Mouse (Mus musculus): ENCODE data around the gene Agl. TPM values are rescaled to one million over a fixed set of nuclear protein-coding genes. Genes with fewer than 3 reads are reported as not detected.
A peak's percentile ranks its signal among the peaks of the same experiment; 100 is the strongest.
"Not testable (repeated sequence)": the region's sequence is repeated elsewhere in the genome, so short reads cannot be mapped to it uniquely, and the experiment has no call there.

Agl gene
- polyA plus RNA-seq, 1 experiment from 2014 or later: 10.7 TPM

DNA sequence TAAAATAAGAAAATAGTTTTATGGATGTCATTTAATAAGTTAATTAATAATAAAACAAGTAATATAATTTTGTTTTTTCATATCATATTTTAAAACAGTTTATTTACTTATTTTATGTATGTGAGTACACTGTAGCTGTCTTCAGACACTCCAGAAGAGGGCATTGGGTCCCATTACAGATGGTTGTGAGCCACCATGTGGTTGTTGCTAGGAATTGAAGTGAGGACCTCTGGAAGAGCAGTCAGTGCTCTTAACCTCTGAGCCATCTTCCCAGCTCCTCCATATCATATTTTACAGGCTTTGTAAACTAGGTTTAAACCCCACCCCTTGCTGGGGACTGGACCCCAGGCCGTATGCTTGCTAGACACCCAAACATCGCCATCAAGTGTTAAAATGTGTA, 36.4 kb downstream of the Agl start:
- H3K9me3 ChIP-seq: no peaks in the 10 kb centered on the region
- H3K27me3 ChIP-seq (ENCODE audit: insufficient read depth, poor library complexity, severe bottlenecking): no peaks in the 10 kb centered on the region
- no peak overlapping the region for H3K4me3 ChIP-seq
- WGBS: 89% methylated on average over 2 of the region's 2 CpGs
- DNase-seq (ENCODE audit: low spot score): no peak
- no peak overlapping the region for H3K27ac ChIP-seq
- H3K36me3 ChIP-seq: peaks cover 60% of the 10 kb centered on the region
- no peaks in the 10 kb centered on the region for H3K4me1 ChIP-seq (replicated peaks)

DNA sequence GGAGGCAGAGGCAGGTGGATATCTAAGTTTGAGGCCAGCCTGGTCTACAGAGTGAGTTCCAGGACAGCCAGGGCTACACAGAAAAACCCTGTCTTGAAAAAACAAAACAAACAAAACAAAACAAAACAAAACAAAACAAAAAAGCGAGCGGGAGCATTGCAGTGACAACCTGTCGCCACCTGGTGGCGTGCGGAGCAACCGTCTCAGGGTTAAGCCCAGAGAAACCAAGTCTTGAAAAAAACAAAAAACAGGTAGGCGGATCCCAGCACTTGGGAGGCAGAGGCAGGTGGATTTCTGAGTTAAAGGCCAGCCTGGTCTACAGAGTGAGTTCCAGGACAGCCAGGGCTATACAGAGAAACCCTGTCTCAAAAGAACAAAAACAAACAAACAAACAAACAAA, 41.0 kb downstream of the Agl start:
- not testable (repeated sequence) for H3K4me1 ChIP-seq (replicated peaks); H3K27ac ChIP-seq; DNase-seq (ENCODE audit: low spot score); H3K9me3 ChIP-seq; H3K27me3 ChIP-seq (ENCODE audit: insufficient read depth, poor library complexity, severe bottlenecking); H3K4me3 ChIP-seq
- H3K36me3 ChIP-seq: peaks cover 45% of the 10 kb centered on the region
- WGBS: 94% methylated on average over 7 of the region's 7 CpGs

DNA sequence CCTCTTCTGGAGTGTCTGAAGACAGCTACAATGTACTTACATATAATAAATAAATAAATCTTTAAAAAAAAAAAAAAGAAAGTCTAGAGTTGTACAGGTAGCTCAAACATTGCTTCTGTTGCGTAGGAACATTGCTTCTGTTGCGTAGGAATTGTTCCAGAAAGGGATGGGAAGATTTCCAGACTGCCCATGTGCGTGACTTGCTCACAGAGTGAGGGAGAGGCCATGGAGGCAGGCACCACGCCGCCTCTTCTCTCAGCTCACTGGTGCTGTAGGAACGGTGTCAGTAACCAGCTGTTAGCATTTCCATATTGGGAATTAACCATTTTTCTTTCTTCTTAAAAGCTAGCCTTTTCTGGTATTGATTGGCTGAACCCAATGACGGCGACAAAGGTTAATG, 55.1 kb downstream of the Agl start:
- H3K27ac ChIP-seq: no peak overlapping the region
- peaks cover 40% of the 10 kb centered on the region for H3K36me3 ChIP-seq
- H3K27me3 ChIP-seq (ENCODE audit: insufficient read depth, poor library complexity, severe bottlenecking): no peaks in the 10 kb centered on the region
- H3K4me1 ChIP-seq (replicated peaks): no peaks in the 10 kb centered on the region
- H3K4me3 ChIP-seq: no peak overlapping the region
- no peak for DNase-seq (ENCODE audit: low spot score)
- 91% methylated on average over 8 of the region's 8 CpGs for WGBS
- H3K9me3 ChIP-seq: no peaks in the 10 kb centered on the region

DNA sequence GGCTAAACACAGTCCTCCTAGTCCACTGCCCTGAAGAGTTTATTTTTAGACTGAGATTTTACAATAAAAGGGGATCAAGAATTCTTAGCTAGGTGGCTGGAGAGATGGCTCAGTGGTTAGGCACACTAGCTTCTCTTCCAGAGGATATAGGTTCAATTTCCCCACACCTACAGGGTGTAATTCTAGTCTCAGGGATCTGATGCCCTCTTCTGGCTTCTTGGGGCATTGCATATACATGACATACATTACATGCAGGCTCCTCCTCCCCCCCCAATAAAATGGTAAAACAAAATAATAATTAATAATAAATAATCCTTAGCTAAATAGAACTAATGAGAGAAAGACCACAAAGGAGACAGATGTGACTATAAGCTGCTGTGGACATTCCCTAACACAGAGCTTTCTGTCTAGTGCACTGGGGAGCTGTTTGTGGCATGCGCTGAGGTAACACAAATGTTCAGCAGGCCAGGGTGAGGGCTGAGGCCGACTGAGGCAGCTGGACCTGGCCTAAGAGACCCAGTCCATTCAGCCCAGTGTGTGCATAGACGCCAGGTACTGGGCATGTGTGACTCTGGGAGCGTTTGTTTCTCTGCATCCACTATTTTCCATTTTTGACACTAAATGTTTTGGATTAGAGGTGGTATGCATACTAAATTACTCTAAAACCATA, 56.6 kb downstream of the Agl start:
- no peaks in the 10 kb centered on the region for H3K4me1 ChIP-seq (replicated peaks)
- peak; percentile 22 for DNase-seq (ENCODE audit: low spot score)
- no peaks in the 10 kb centered on the region for H3K9me3 ChIP-seq
- H3K27me3 ChIP-seq (ENCODE audit: insufficient read depth, poor library complexity, severe bottlenecking): no peaks in the 10 kb centered on the region
- WGBS: 87% methylated on average over 4 of the region's 4 CpGs
- H3K36me3 ChIP-seq: peaks cover 28% of the 10 kb centered on the region
- H3K27ac ChIP-seq: no peak overlapping the region
- no peak overlapping the region for H3K4me3 ChIP-seq

DNA sequence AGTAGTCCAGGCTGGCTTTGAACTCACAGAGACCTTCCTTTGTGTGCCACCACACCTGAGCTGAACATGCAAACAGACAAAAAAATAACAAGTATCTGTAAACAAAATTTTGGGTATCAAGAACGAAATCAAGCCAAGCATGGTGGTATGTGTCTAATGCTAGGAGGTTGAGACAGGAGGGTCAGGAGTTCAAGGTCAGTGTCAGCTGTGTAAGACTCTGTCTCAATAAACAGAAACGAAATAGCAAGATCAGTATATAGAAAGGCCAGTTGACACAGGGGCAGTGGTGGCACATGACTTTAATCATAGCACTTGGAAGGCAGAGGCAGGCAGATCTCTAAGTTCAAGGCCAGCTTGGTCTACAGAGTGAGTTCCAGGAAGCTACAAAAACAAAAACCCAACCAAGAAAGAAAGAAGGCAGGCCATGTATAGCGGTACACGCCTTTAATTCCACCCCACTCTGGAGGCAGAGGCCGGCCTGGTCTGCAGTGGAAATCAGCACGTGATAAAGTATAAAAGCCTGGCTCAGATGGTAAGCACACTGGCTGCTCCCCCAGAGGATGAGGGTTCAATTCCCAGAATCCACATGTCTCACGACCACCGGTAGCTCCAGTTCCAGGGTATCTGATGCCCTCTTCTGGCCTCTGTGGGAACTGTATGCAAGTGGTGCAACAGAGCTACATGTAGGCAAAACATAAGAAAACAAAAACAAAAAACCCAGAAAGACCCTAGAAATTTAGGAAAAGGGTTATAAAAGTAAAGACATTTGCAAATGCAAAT, 59.4 kb downstream of the Agl start:
- Histone ChIP-seq H3K27ac (no peak overlapping the region), H3K36me3 (peaks cover 26% of the 10 kb centered on the region), H3K9me3 (no peaks in the 10 kb centered on the region), H3K4me1 (replicated peaks) (no peaks in the 10 kb centered on the region), H3K27me3 (ENCODE audit: insufficient read depth, poor library complexity, severe bottlenecking) (no peaks in the 10 kb centered on the region), H3K4me3 (no peak overlapping the region)
- WGBS: 58% methylated on average over 8 of the region's 8 CpGs
- DNase-seq (ENCODE audit: low spot score): peak; percentile 55

DNA sequence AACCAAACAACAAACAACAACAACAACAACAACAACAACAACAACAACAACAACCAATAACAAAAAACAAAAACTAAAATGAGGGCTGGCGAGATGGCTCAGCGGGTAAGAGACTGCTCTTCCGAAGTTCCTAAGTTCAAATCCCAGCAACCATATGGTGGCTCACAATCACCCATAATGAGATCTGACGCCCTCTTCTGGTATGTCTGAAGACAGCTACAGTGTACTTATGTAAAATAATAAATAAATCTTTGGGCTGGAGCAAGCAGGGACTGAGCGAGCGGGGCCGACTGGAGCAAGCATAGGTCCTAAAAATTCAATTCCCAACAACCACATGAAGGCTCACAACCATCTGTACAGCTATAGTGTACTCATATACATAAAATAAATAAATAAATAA, 60.3 kb downstream of the Agl start:
- not testable (repeated sequence) for H3K4me3 ChIP-seq; H3K4me1 ChIP-seq (replicated peaks); H3K9me3 ChIP-seq; DNase-seq (ENCODE audit: low spot score); H3K27me3 ChIP-seq (ENCODE audit: insufficient read depth, poor library complexity, severe bottlenecking); H3K27ac ChIP-seq
- WGBS: 90% methylated on average over 7 of the region's 7 CpGs
- peaks cover 25% of the 10 kb centered on the region for H3K36me3 ChIP-seq

DNA sequence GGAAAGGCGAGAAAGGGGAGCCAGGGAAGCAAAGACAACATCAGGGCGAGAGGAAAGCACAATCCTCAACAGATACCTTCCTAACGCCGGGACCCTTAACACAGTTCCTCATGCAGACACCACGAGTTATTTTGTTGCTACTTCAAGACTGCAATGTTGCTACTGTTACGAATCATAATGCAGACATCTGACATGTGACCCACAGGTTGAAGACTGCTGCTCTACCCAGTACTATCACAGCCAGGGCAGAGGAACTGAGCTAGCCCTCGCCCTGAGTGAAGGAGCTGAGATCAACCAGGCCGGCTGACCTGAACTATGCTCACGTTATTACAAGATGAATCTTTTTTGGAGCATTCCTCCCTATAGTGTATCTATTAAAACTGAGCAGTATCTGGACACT, 67.0 kb downstream of the Agl start:
- Histone ChIP-seq H3K27ac (no peak overlapping the region), H3K9me3 (no peaks in the 10 kb centered on the region), H3K4me3 (no peak overlapping the region), H3K27me3 (ENCODE audit: insufficient read depth, poor library complexity, severe bottlenecking) (no peaks in the 10 kb centered on the region), H3K36me3 (peaks cover 10% of the 10 kb centered on the region), H3K4me1 (replicated peaks) (no peaks in the 10 kb centered on the region)
- DNase-seq (ENCODE audit: low spot score): no peak
- whole genome bisulfite sequencing: 89% methylated on average over 9 of the region's 9 CpGs

DNA sequence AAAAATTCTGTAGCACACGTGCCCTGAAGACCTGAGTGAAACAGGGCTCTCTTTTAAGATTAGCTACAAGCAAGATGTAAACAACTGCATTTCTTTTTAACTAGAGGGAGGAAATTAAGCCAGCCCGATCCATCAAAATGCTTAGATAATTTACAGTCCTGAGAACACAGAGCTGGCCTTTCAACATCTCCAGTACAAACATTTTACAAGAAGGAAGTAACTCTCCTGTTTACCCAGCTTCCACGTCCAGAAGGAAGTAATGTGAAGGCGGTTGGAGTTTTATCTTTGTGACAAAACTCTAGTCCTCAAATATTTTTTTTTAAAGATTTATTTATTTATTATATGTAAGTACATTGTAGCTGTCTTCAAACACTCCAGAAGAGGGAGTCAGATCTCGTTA, 67.9 kb downstream of the Agl start:
- no peak overlapping the region for H3K27ac ChIP-seq
- no peak for DNase-seq (ENCODE audit: low spot score)
- peaks cover 10% of the 10 kb centered on the region for H3K36me3 ChIP-seq
- no peak overlapping the region for H3K4me3 ChIP-seq
- H3K27me3 ChIP-seq (ENCODE audit: insufficient read depth, poor library complexity, severe bottlenecking): no peaks in the 10 kb centered on the region
- no peaks in the 10 kb centered on the region for H3K9me3 ChIP-seq
- no peaks in the 10 kb centered on the region for H3K4me1 ChIP-seq (replicated peaks)
- 86% methylated on average over 5 of the region's 5 CpGs for WGBS

DNA sequence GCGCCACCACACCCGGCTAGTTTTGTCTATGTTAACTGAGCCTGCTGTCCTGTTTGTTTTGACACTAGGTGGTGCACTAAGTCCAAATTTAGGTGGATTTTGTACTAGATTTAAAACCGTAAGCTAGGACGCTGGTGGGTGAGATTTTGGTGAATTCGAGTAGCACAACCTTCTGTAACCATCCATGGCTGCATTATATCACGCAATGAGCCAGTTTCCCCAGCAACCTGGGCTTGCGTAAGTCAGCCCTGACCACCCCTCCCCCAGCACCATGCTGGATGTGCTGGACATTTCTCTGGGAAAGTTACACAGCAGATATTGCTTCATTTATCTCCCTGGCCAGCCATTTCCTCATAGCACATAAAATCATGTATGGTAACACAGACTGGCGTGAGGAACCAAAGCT, 70.6 kb downstream of the Agl start:
- H3K9me3 ChIP-seq: no peaks in the 10 kb centered on the region
- H3K4me1 ChIP-seq (replicated peaks): no peaks in the 10 kb centered on the region
- no peak overlapping the region for H3K4me3 ChIP-seq
- no peak for DNase-seq (ENCODE audit: low spot score)
- no peak overlapping the region for H3K27ac ChIP-seq
- H3K36me3 ChIP-seq: no peaks in the 10 kb centered on the region
- no peaks in the 10 kb centered on the region for H3K27me3 ChIP-seq (ENCODE audit: insufficient read depth, poor library complexity, severe bottlenecking)
- WGBS: 82% methylated on average over 8 of the region's 8 CpGs

DNA sequence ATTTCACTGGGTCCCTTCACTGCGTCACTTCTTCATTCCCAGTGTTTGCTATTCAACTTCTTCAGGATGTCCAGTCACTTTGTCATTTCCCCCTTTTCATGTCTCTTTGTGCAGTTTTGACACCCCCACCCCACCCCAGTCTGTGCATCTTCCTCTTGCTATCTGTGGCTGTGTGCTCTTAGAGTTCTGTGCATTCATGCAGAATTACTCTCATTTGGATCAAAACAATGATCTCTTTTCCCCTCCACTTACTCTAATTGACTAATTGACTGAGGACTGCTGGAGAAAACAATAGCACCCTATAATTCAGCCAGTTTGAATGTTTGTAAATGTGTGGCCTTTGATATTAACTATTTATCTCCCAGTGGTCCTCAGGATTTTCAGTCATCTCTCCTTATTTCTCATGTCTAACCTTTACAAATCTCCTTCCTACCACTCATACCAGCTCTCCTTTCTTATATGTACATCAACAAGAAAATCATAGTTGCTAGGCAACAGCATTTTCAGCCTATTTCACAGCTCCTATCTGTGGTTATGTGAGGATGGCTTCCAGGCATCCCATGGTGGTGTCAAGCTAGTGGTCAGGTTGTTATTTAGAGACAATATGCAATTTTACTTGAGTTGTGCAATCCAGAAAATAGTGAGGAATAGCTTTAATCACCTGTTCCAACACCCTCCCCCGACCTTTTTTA, 78.3 kb downstream of the Agl start:
- no peak for DNase-seq (ENCODE audit: low spot score)
- WGBS: 81% methylated on average over 2 of the region's 2 CpGs

DNA sequence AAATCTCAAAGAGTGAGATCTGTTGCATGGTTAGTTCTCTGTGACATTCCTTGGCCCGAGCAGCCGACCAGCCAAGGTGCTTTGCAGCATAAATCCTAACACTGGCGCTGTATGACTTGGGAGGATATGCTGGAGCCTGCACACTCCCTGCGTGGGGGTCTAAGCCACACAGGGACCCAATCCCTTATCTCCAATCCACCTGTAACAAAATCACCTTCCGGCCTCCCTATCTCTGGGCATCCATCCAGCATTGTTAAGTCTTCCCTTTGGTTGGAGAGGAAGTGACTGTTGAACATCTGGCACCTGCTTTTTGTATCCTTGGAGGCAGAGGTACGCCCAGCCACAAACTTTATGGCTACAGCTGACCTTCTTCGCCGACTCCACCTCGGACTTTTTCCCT, 81.2 kb downstream of the Agl start:
- Histone ChIP-seq H3K36me3 (no peaks in the 10 kb centered on the region), H3K27me3 (ENCODE audit: insufficient read depth, poor library complexity, severe bottlenecking) (no peaks in the 10 kb centered on the region), H3K9me3 (no peaks in the 10 kb centered on the region), H3K4me1 (replicated peaks) (no peaks in the 10 kb centered on the region), H3K27ac (no peak overlapping the region), H3K4me3 (no peak overlapping the region)
- 79% methylated on average over 9 of the region's 9 CpGs for WGBS
- DNase-seq (ENCODE audit: low spot score): no peak

More for the DNA sequence above, 78.3 kb downstream of the Agl start:
- H3K4me3 ChIP-seq: no peak overlapping the region
- no peaks in the 10 kb centered on the region for H3K27me3 ChIP-seq (ENCODE audit: insufficient read depth, poor library complexity, severe bottlenecking)
- H3K36me3 ChIP-seq: no peaks in the 10 kb centered on the region
- no peaks in the 10 kb centered on the region for H3K9me3 ChIP-seq
- H3K27ac ChIP-seq: no peak overlapping the region
- no peaks in the 10 kb centered on the region for H3K4me1 ChIP-seq (replicated peaks)

DNA sequence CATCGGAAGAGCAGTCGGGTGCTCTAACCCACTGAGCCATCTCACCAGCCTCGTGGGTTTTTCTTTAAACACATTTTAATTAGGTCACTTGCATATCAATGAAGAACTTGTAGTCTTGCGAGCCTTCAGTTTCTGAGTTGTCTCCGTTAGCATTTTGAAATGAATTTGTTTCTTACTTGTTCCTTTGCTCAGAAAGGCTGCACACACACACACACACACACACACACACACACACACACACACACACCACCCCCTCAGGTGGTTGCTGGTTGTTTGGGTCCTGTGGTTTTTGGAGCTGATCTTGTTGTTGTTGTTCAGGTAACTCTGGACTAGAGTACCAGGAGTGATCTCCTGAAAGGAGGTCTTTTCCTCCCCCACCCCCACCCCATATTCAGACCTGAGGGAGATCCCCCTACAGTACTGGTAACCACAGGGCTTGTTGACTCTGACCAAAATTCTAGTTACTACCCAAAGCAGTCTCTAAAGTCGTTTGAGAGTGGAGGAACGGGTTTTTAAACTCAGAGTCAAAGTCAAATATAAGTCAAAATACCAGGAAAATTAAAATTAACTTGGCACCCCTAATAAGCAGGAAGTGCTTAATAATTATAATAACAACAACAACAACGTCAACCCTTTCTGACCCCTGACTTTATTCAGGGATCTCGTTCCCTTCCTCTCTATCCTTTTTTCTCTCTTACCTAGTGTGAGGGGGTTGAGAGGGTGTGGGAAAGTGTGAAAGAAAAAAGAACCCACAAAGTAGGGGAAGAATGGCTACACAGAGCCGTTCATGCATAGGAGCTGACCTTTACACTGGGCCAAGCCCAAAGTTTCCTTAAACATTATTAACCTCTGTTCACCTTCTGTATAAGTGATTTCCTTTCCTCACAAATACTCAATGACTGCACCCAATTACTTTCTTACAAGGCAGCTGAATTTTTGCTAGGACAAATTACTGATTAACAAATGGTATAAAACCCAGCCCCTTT, 84.2 kb downstream of the Agl start:
- Histone ChIP-seq H3K9me3 (no peaks in the 10 kb centered on the region), H3K27ac (no peak overlapping the region), H3K27me3 (ENCODE audit: insufficient read depth, poor library complexity, severe bottlenecking) (no peaks in the 10 kb centered on the region), H3K36me3 (no peaks in the 10 kb centered on the region), H3K4me3 (no peak overlapping the region), H3K4me1 (replicated peaks) (no peaks in the 10 kb centered on the region)
- DNase-seq (ENCODE audit: low spot score): no peak
- WGBS: 57% methylated on average over 10 of the region's 10 CpGs
